Mouse (Mus musculus): ENCODE results near the gene Smap1.
"Not testable (repeated sequence)": the region's sequence is repeated elsewhere in the genome, so short reads cannot be mapped to it uniquely, and the experiment has no call there.

The Smap1 gene

GRCm38 (mm10) chr1:23921711-23922529 lies at the start of gene Smap1:
Gene Smap1, minus strand, starts transcription at chr1:23922317.
- peak; percentile 85 to 92 for DNase-seq

- DNase-seq, result not testable (repeated sequence)
Observed at GRCm38 (mm10) chr1:23971159-23971558, 49.0 kb upstream of the Smap1 start.

- no peak for DNase-seq
Observed at GRCm38 (mm10) chr1:23968027-23968725, 46.1 kb upstream of the Smap1 start.

GRCm38 (mm10) chr1:23966226-23966625 lies 44.1 kb upstream of the Smap1 start:
- no peak for DNase-seq

GRCm38 (mm10) chr1:23959415-23959732 lies 37.3 kb upstream of the Smap1 start:
- no peak for DNase-seq

GRCm38 (mm10) chr1:23958668-23959414 lies 36.7 kb upstream of the Smap1 start:
- DNase-seq, result no peak

GRCm38 (mm10) chr1:23958101-23958500 lies 36.0 kb upstream of the Smap1 start:
- no peak for DNase-seq

- no peak for DNase-seq
Observed at GRCm38 (mm10) chr1:23955539-23955938, 33.4 kb upstream of the Smap1 start.

- no peak for DNase-seq
Observed at GRCm38 (mm10) chr1:23953921-23954320, 31.8 kb upstream of the Smap1 start.

GRCm38 (mm10) chr1:23948778-23949699 lies 26.9 kb upstream of the Smap1 start:
- DNase-seq, result no peak

GRCm38 (mm10) chr1:23948290-23948689 lies 26.2 kb upstream of the Smap1 start:
- no peak for DNase-seq

GRCm38 (mm10) chr1:23944076-23944475 lies 22.0 kb upstream of the Smap1 start:
- no peak for DNase-seq

GRCm38 (mm10) chr1:23943146-23943940 lies 21.2 kb upstream of the Smap1 start:
- DNase-seq, result no peak

- DNase-seq, result no peak
Observed at GRCm38 (mm10) chr1:23935408-23935762, 13.3 kb upstream of the Smap1 start.

- no peak for DNase-seq
Observed at GRCm38 (mm10) chr1:23934669-23935407, 12.7 kb upstream of the Smap1 start.

- DNase-seq, result no peak
Observed at GRCm38 (mm10) chr1:23929410-23929809, 7.3 kb upstream of the Smap1 start.

- DNase-seq, result no peak
Observed at GRCm38 (mm10) chr1:23928371-23928770, 6.3 kb upstream of the Smap1 start.

- no peak for DNase-seq
Observed at GRCm38 (mm10) chr1:23923779-23924708, 1.9 kb upstream of the Smap1 start.

GRCm38 (mm10) chr1:23922530-23922884 lies 390 bp upstream of the Smap1 start:
- DNase-seq, result no peak

- peak in 1 of 2 experiments; percentile 16 for DNase-seq
Observed at GRCm38 (mm10) chr1:23920275-23920674, 1.8 kb downstream of the Smap1 start.
